Mouse (Mus musculus) kidney, adult 18-20 months (tissue): ENCODE data around the gene Hdgfl2.

Experiments used
- DNase-seq: peaks from one replicate; pipeline ENCODE4 v3.0.0; 2021

The Hdgfl2 gene

GRCm38 (mm10) chr17:56106981-56107380, 27.5 kb downstream of the Hdgfl2 start:
- DNase-seq = no peak

DNA sequence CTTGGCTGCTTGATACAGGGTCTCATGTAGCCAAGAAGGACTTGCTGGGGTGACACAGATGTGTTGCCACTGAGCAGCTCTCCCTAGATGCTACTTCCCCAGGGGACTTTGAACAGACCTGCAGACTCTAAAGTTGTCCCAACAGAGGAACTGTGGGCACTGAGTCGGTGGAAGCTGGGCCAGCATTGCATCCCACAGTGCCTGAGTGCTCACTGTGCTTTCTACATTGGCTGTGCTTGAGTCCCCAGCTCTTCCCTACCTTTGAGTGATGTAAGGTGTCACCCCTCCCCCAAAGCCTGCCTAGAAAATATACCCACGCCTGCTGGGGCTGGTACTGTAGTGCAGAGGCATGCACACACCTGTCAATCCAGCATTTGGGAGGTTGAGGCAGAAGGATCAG, 28.3 kb downstream of the Hdgfl2 start:
- DNase-seq = no peak

DNA sequence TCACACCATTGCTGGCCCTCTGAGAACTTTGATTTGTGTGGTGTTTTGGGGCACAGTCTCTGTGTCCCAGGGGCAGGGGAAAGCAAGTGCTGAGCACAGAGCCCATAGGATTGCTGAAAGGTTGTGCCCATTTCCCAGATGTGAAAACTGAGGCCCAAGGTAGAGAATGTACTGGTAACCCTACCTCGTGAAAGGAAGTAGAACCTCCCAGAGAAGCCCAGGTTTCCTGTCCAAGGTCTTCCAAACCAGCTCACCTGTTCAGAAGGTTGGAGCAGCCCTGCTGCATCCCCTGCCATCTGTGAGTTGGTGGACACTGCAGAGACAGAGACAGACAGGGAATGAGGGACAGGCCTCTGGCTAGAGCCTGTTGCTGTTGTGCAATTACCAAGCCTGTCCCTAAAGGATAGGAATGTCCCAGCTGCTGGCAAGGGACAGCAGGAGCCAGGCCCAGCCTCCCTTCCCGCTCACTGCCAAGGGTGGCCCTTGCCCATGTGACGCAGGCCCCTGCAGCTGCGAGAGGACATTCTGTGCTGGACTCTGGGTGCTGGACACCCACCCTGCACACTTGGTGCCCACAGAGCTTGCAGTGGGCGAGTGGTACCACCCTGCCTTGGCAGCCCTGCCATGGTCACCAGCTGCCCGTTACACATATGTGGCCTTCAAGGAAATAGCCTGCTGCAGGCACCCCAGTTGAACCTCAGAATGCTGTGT, 29.1 kb downstream of the Hdgfl2 start:
- peak; percentile 36 for DNase-seq

GRCm38 (mm10) chr17:56109219-56110051, 30.0 kb downstream of the Hdgfl2 start, which contains the start of gene Plin4:
Gene Plin4 (minus strand): TSS chr17:56109803.
- no peak for DNase-seq

- no peak for DNase-seq
Observed at GRCm38 (mm10) chr17:56110571-56110970, 31.1 kb downstream of the Hdgfl2 start.

- DNase-seq = no peak
Observed at GRCm38 (mm10) chr17:56111021-56111420, 31.6 kb downstream of the Hdgfl2 start.

GRCm38 (mm10) chr17:56111864-56112263, 32.4 kb downstream of the Hdgfl2 start:
- DNase-seq = peak; percentile 65

GRCm38 (mm10) chr17:56112743-56113142, 33.3 kb downstream of the Hdgfl2 start:
- DNase-seq = no peak

GRCm38 (mm10) chr17:56116193-56116592, 36.8 kb downstream of the Hdgfl2 start:
- DNase-seq = no peak

GRCm38 (mm10) chr17:56117251-56117710, 37.8 kb downstream of the Hdgfl2 start, which contains the start of gene Plin5:
Gene Plin5 (minus strand): TSS chr17:56117596.
- DNase-seq = peak; percentile 81

DNA sequence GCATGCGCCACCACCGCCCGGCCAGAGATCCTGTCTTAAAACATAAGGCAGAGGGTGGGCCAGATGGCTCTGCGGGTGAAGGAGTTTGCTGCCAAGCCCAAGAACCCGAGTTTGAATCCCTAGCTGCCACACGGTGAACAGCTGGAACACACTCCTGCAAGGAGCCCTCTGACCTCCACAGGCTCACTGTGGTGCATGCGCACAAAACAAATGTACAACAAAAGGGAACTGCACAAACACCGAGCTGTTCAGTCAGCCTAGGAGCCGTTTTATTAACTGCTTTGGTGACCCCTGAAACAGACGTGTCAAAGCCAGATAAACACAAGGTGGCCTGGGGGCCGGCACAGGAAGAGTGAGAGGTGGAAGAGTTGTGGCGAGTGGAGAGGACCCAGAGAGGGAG, 40.0 kb downstream of the Hdgfl2 start:
- DNase-seq = no peak

GRCm38 (mm10) chr17:56119981-56120880, 40.8 kb downstream of the Hdgfl2 start:
- DNase-seq = peak; percentile 85

- DNase-seq = no peak
Observed at GRCm38 (mm10) chr17:56121826-56122225, 42.4 kb downstream of the Hdgfl2 start, which contains the start of gene Lrg1. Gene Lrg1 (minus strand): TSS chr17:56122001.

DNA sequence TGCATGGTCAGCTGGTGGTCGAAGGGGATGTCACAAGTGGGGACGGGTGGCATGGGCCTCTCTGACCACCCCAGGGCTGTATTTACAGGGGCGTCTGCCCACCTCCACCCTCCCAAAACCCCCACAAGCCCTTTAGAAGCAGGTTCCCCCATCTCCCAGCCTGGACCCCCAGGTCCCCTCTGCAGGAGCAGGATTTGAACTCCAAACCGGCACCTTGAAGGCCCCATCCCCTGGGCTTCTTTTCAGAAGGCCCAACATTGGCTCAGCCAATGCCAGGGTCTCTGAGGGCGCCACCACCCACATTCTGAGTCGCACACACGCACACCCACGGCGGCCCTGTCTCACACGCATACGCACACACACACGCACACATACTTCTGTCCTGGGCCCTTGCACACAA, 43.7 kb downstream of the Hdgfl2 start:
- DNase-seq = no peak

GRCm38 (mm10) chr17:56123681-56124340, 44.4 kb downstream of the Hdgfl2 start:
- DNase-seq = no peak

DNA sequence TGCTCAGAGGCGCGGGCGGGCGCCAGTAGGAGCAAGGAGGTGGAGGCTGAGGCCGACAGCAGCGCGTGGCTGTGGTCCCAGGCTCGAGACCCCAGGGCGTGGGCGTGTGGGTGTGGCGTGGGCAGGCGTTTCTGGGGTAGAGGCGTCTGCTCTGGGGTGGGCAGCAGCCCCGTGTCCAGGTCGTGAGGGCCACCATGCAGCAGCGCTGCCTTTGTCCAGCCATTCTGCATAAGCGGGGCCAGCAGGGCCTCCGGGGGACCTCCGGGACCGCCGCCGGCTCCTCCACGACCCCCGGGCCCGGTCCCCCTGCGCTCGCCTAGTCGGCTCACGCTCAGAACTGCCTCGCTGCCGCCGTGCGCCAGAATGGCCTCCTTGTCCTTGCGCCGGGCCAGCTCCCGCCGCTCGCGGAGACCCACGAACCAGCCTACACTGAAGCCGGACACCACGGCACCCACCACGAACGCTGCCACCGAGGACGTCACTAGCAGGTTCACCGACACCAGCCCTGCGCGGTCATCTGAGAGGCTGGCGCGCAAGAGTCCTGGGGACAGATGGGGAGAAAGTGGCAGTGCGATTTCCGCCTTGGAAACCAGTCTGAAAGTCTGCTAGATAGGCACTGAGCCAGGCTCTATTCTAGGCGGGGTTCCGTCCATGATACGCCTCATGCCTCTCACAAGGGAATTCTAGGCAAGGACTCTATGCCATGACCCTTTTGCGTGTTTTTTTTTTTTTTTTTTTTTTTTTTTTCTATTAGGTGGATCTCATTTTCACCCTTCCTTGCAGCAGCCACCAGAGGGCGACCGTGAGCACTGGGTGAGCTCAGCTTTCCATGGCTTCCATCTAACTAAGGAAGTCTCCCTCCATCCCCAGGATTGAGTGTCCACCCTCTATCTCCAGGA, 45.2 kb downstream of the Hdgfl2 start:
- DNase-seq = peak; percentile 69

DNA sequence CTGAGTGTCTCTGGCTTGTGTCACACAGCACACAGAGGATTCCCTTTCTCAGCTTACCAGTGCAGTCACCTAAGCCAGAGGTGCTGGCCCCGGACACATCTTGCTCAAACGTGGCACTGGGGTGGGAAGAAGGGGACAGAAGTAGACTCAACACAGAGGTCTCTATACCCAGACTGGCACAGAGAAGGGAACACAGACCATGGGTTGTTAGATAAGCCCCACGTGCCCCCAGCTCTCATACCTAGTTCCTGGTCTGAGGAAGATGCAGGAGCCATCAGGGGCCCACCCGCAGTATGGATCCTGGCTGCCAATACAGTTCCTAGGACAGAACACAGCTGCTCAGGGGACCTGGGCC, 45.8 kb downstream of the Hdgfl2 start:
- DNase-seq = no peak

GRCm38 (mm10) chr17:56126175-56126574, 46.7 kb downstream of the Hdgfl2 start:
- no peak for DNase-seq

DNA sequence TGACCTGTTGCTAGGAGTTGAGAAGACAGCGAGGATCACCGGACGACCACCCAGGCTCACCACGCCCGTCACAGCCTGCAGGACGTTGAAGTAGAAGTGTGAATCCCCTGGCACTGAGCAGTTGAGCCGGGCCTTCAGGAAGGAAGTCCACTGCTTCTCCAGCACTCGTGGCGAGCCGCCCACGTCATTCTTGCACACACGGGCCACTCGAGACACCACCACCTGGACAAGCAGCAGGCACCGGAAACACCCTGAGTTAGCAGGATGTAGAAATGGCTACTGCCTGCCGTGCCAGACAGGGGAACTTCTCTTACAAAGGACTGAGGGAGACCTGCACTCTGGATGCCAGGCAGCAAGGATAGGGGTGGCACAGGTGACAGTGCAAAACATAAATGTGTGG, 48.8 kb downstream of the Hdgfl2 start:
- DNase-seq = no peak

DNA sequence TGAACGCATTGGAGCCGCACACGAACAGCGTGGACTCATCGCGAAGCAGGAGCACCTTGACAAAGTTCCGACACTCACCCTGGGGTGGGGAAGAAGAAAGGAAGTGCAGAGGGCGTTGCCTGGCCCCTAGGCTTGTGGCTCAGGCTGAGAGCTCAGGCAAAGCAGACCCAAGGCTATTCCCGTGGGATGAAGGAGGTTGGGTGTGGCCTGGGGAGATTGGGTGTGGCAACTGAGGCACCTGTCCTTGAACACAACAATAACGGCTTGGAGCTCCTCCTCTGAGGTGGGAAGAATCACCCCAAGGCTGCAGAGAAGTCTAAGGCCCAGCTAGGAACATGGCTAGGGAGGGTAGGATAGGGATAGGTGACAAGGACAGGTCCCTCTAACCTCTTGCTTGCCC, 51.7 kb downstream of the Hdgfl2 start:
- no peak for DNase-seq

DNA sequence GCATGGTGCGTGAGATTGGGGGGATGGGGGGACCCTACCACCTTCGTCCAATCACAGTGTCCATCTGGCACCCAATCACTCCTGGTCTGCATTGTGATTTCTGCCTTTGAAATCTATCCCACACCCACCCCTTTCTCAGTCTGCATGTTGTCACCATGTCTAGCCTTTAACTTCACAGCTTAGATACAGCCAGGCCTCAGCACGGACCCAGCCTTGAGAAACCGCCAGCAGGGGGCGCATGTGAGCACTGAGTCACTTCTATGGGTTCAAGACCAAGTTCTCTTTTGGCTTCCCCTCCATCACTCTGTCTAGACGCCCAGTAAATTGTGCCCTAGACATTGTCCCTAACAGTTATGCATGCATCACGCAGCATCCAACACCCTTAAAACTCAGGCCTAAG, 52.4 kb downstream of the Hdgfl2 start:
- peak; percentile 76 for DNase-seq
